Comparison of ENCODE assay signal across 8 mouse cellular contexts in genomic region chr2:129199328-129200085, GRCm38 (mm10). TPM values are rescaled to one million over a fixed set of nuclear protein-coding genes. Genes with fewer than 3 reads are reported as not detected.
A peak's percentile ranks its signal among the peaks of the same experiment; 100 is the strongest.
DNase-seq lines count a peak whose midpoint lies in the region; ATAC-seq and TF ChIP-seq lines count a peak whose summit lies in the region.

No protein-coding gene starts in this region.

- no peaks in the 10 kb centered on the region for H3K9me3 ChIP-seq in embryonic facial prominence, embryonic 15.5 days (replicated peaks)
- H3K9me3 ChIP-seq in midbrain, embryonic 12.5 days = no peaks in the 10 kb centered on the region

- DNase-seq in left cerebral cortex, adult 2 months (ENCODE audit: extremely low spot score in 1 of 2, low spot score in 2 of 2) = peak; percentile 32 to 36
- DNase-seq in left cerebral cortex, adult 11 months (ENCODE audit: low spot score) = no peak
- peak; percentile 64 for DNase-seq in brain, embryonic 14.5 days (ENCODE audit: low read depth)
- peak; percentile 60 for DNase-seq in induced T-regulatory cell, adult 2 months (ENCODE audit: low read depth)
- no peak for DNase-seq in frontal cortex, postnatal 25 days (ENCODE audit: low spot score in 2 of 2)
- no peak for DNase-seq in adipocyte (ENCODE audit: low spot score)

- peaks cover 12% of the 10 kb centered on the region for H3K4me1 ChIP-seq in embryonic facial prominence, embryonic 15.5 days
- peaks cover 18% of the 10 kb centered on the region for H3K4me1 ChIP-seq in midbrain, embryonic 12.5 days

- intact Hi-C loops in left cerebral cortex, adult 2 months (cut with DNase I) = loop anchor here (2.0 to 10.0 kb wide), 3 partner anchors 71 to 255 kb away; partner anchors contain the start of genes Chchd5 and Zc3h8

- WGBS in embryonic facial prominence, embryonic 15.5 days = 12% methylated on average over 31 of the region's 31 CpGs
- 20% methylated on average over 30 of the region's 31 CpGs for WGBS in midbrain, embryonic 12.5 days

- no peak for ATAC-seq in embryonic facial prominence, embryonic 15.5 days (ENCODE audit: insufficient number of reproducible peaks, low FRiP score, low TSS enrichment, low read depth)
- 0 out of 2 replicates have a peak, but pooled peaks have one; percentile 8 for ATAC-seq in midbrain, embryonic 12.5 days (ENCODE audit: low FRiP score, low read depth)

- H3K4me2 ChIP-seq in embryonic facial prominence, embryonic 15.5 days (replicated peaks) = peak overlapping the region; percentile 83
- H3K4me2 ChIP-seq in midbrain, embryonic 12.5 days (replicated peaks) = peak overlapping the region; percentile 69

- H3K27ac ChIP-seq in left cerebral cortex, adult 2 months = peak overlapping the region; percentile 98
- H3K27ac ChIP-seq in embryonic facial prominence, embryonic 15.5 days (replicated peaks) = peak overlapping the region; percentile 87; the same call in 1 of the 2 replicates
- H3K27ac ChIP-seq in midbrain, embryonic 12.5 days (replicated peaks) = peak overlapping the region; percentile 86

- TF ChIP-seq CTCF in left cerebral cortex, adult 2 months (IDR thresholded peaks at IDR 0.05) = no peak
- no peak for TF ChIP-seq CTCF in brain, embryonic 14.5 days (IDR thresholded peaks at IDR 0.05; ENCODE audit: borderline replicate concordance, extremely low read depth, insufficient read depth, insufficient read length)

- peak overlapping the region; percentile 86 for H3K4me3 ChIP-seq in left cerebral cortex, adult 2 months
- peak overlapping the region; percentile 94 for H3K4me3 ChIP-seq in embryonic facial prominence, embryonic 15.5 days (replicated peaks)
- H3K4me3 ChIP-seq in midbrain, embryonic 12.5 days = peak overlapping the region; percentile 87

- peak overlapping the region; percentile 87; the same call in 1 of the 2 replicates for H3K9ac ChIP-seq in embryonic facial prominence, embryonic 15.5 days
- H3K9ac ChIP-seq in midbrain, embryonic 12.5 days (replicated peaks) = peak overlapping the region; percentile 93

- peaks cover 26% of the 10 kb centered on the region for H3K36me3 ChIP-seq in embryonic facial prominence, embryonic 15.5 days
- peaks cover 32% of the 10 kb centered on the region for H3K36me3 ChIP-seq in midbrain, embryonic 12.5 days

- TF ChIP-seq POLR2A in brain, embryonic 14.5 days (IDR thresholded peaks at IDR 0.05; ENCODE audit: borderline replicate concordance, extremely low read depth, insufficient read depth, insufficient read length, poor library complexity, severe bottlenecking) = no peak

- no peaks in the 10 kb centered on the region for H3K27me3 ChIP-seq in embryonic facial prominence, embryonic 15.5 days
- no peaks in the 10 kb centered on the region for H3K27me3 ChIP-seq in midbrain, embryonic 12.5 days

RNA-seq across cellular contexts. Expression of gene Slc20a1, which starts 0.9 kb away (rescaled TPM):
- total RNA-seq in left cerebral cortex, adult 2 months (2021) = 100 to 1,000 TPM; 161 to 164 TPM
- 57.3 and 72.7 TPM in 2 replicates for polyA plus RNA-seq in brain, embryonic 14.5 days (2012; rRNA removed)
- polyA plus RNA-seq in embryonic facial prominence, embryonic 15.5 days (2015; fragmentation: Nextera tagmentation; extraction: Ambion mirVana) = 23.0 and 24.0 TPM in 2 replicates
- 60.1 and 60.4 TPM in 2 replicates for polyA plus RNA-seq in midbrain, embryonic 12.5 days (2016; fragmentation: Nextera tagmentation; extraction: Ambion mirVana)

Comparison
In these comparisons a context has a peak if more than half of its experiments do, and no peak if none do; other contexts are left out.
1. DNase-seq: peak in left cerebral cortex, adult 2 months (2 of 2), brain, embryonic 14.5 days (single experiment) and induced T-regulatory cell, adult 2 months (single experiment); none in left cerebral cortex, adult 11 months (single experiment), frontal cortex, postnatal 25 days (0 of 2) and adipocyte (single experiment).
2. Peak in every context shown above with its lines, with median percentiles within 50 percentile points of each other: H3K27ac ChIP-seq and H3K4me3 ChIP-seq.